Mouse (Mus musculus): ENCODE results near the gene Tm9sf2.
"Not testable (repeated sequence)": the region's sequence is repeated elsewhere in the genome, so short reads cannot be mapped to it uniquely, and the experiment has no call there.

- not testable (repeated sequence) for TF ChIP-seq CTCF, EP300 (IDR thresholded peaks at IDR 0.05; ENCODE audit: low read depth)
These were observed 38.8 kb upstream of the Tm9sf2 start for GRCm38 (mm10) chr14:122068036-122068435.

Data from liver, embryonic 14.5 days (tissue).